Mouse (Mus musculus): ENCODE results near the gene Jph4.

DNA sequence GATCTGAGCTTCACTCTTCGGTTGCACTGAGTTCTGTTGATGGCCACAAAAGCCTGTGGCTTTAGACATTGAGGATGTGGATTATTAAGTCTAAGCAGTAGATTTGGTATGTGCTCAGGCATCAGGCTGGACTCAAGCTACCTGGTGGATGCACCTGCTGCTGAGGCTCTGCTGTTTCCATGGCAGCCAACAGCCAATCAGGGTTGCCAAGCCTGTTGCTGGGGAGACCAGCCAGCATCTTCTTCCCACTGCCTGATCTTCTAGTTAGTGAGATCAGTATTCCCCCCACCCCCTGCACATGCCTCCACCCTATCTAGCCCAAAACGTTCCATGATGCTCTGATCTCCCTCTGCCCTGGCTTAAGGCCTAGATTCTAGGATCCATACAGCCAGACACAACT lies 5.0 kb downstream of the Jph4 start:
- TF ChIP-seq CHD2 (IDR thresholded peaks at IDR 0.05; ENCODE audit: low read length), result no peak
- TF ChIP-seq USF1 (IDR thresholded peaks at IDR 0.05; ENCODE audit: low read depth, low read length), result no peak
- TF ChIP-seq CTCF (conservative IDR thresholded peaks at IDR 0.05 in 1 of 2, IDR thresholded peaks at IDR 0.05 in 1 of 2; ENCODE audit: low read depth in 2 of 2, low read length in 2 of 2), result no peak
- no peak for TF ChIP-seq E2F4 (IDR thresholded peaks at IDR 0.05; ENCODE audit: insufficient replicate concordance, low read depth, low read length)
- TF ChIP-seq MXI1 (IDR thresholded peaks at IDR 0.05; ENCODE audit: low read depth, low read length), result no peak
- no peak for TF ChIP-seq GABPA (IDR thresholded peaks at IDR 0.05; ENCODE audit: insufficient replicate concordance, low read depth, low read length)
- TF ChIP-seq EP300 (IDR thresholded peaks at IDR 0.05; ENCODE audit: low read length), result no peak
- no peak for TF ChIP-seq MAFK (IDR thresholded peaks at IDR 0.05; ENCODE audit: insufficient replicate concordance, low read length)
- no peak for TF ChIP-seq BHLHE40 (IDR thresholded peaks at IDR 0.05; ENCODE audit: low read depth, low read length)
- no peak for TF ChIP-seq POLR2A (IDR thresholded peaks at IDR 0.05; ENCODE audit: low read depth, low read length)
- TF ChIP-seq ZKSCAN1 (IDR thresholded peaks at IDR 0.05; ENCODE audit: borderline replicate concordance, low read depth, low read length), result no peak
- no peak for TF ChIP-seq SIN3A (IDR thresholded peaks at IDR 0.05; ENCODE audit: low read length)
